Mouse (Mus musculus): ENCODE data around the gene Rab6b. TPM values are rescaled to one million over a fixed set of nuclear protein-coding genes. Genes with fewer than 3 reads are reported as not detected.

Rab6b gene
- polyA plus RNA-seq, 1 experiment, result 23.3 TPM

DNA sequence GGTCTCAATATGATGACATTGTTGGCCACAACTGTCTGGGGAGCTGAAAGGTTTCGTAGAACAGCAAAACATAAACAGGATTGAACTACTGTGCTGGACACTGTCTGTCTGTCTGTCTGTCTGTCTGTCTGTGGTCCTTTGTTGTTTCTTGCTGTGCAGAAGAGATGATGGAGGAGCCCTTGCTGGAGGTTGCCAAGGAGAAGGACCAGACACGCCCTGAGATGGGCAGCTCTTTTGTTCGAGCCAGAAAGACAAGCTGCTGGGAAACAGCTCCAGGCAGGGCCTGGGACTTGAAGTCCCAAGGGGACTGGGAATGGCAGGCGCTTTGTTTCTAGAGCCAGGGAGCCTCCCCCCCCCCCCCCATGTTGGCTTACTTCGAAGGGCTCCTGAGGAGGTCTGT, 5.9 kb downstream of the Rab6b start:
- H3K27me3 ChIP-seq (ENCODE audit: control insufficient read depth, insufficient read depth, low read length, poor library complexity, severe bottlenecking), result no peaks in the 10 kb centered on the region
- no peak overlapping the region for H3K9ac ChIP-seq (ENCODE audit: low read depth, poor library complexity, severe bottlenecking)
- no peak overlapping the region for H3K4me3 ChIP-seq (ENCODE audit: low read depth, low read length)
- TF ChIP-seq CTCF (IDR thresholded peaks at IDR 0.05; ENCODE audit: low read depth, low read length) (no peak), EP300 (IDR thresholded peaks at IDR 0.05; ENCODE audit: insufficient read depth, low read depth, low read length) (no peak), POLR2A (IDR thresholded peaks at IDR 0.05; ENCODE audit: insufficient read depth, low read length) (no peak)
- peaks cover 2% of the 10 kb centered on the region for H3K4me1 ChIP-seq (ENCODE audit: control insufficient read depth, insufficient read depth, low read length)
- no peaks in the 10 kb centered on the region for H3K36me3 ChIP-seq (ENCODE audit: control insufficient read depth, insufficient read depth, low read length, poor library complexity, severe bottlenecking)
- no peak overlapping the region for H3K27ac ChIP-seq (ENCODE audit: insufficient read depth, low read length)
- no peaks in the 10 kb centered on the region for H3K9me3 ChIP-seq (replicated peaks; ENCODE audit: control insufficient read depth, insufficient read depth, low read length, poor library complexity, severe bottlenecking)

DNA sequence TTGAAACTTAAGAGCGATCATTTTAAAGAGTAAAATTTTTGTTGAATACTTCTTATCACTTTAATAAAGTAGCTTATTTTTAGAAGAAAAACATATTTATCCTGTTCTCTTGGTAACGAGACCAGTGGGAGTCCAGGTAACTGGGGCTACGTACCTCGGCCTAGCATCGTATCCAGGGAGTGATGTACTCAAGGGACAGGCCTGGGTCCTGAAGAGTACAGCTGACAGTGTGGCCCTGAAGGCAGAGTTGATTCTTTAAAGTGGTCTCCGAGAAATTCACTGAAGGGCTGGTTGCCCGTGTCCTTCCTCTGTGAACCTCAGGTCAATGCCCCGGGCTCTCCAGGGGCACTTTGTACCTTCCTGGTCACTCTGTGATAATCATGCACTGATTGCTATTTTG, 6.4 kb downstream of the Rab6b start:
- no peak for TF ChIP-seq POLR2A (IDR thresholded peaks at IDR 0.05; ENCODE audit: insufficient read depth, low read length)
- no peak for TF ChIP-seq CTCF (IDR thresholded peaks at IDR 0.05; ENCODE audit: low read depth, low read length)
- TF ChIP-seq EP300 (IDR thresholded peaks at IDR 0.05; ENCODE audit: insufficient read depth, low read depth, low read length), result no peak
- Histone ChIP-seq H3K27me3 (ENCODE audit: control insufficient read depth, insufficient read depth, low read length, poor library complexity, severe bottlenecking) (no peaks in the 10 kb centered on the region), H3K4me3 (ENCODE audit: low read depth, low read length) (no peak overlapping the region), H3K9me3 (replicated peaks; ENCODE audit: control insufficient read depth, insufficient read depth, low read length, poor library complexity, severe bottlenecking) (no peaks in the 10 kb centered on the region), H3K4me1 (ENCODE audit: control insufficient read depth, insufficient read depth, low read length) (peaks cover 2% of the 10 kb centered on the region), H3K36me3 (ENCODE audit: control insufficient read depth, insufficient read depth, low read length, poor library complexity, severe bottlenecking) (no peaks in the 10 kb centered on the region), H3K27ac (ENCODE audit: insufficient read depth, low read length) (no peak overlapping the region), H3K9ac (ENCODE audit: low read depth, poor library complexity, severe bottlenecking) (no peak overlapping the region)

DNA sequence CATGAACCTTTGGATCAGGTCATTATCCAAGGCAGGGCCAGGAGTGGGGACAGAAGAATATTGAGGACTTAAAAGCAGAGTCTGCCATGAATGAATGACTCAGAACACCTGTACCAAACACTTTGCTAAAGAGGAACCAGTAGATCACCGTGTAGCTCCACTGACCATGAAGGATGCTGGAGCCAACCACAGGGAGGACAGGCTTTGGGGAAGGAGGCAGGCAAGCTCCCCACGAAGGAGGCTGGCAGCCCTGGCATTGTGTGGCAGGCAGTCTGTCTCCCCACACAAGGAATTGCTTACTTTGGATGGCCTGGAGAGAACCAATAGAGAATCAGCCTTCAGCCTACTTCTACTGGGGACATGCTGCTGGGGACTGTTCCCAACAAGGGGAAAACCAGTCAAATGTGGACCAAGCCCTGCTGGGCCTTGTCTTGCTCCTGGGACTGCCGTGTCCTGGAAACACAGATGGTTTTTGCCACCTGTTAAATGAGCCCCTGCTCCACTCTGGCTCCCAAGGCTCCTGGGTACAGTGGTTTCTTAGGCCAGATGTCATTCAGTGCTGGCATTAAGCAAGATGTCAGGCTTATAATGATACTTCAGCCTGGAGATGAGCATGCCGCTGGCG, 7.2 kb downstream of the Rab6b start:
- Histone ChIP-seq H3K9ac (ENCODE audit: low read depth, poor library complexity, severe bottlenecking) (no peak overlapping the region), H3K36me3 (ENCODE audit: control insufficient read depth, insufficient read depth, low read length, poor library complexity, severe bottlenecking) (no peaks in the 10 kb centered on the region), H3K27me3 (ENCODE audit: control insufficient read depth, insufficient read depth, low read length, poor library complexity, severe bottlenecking) (no peaks in the 10 kb centered on the region), H3K4me3 (ENCODE audit: low read depth, low read length) (no peak overlapping the region), H3K9me3 (replicated peaks; ENCODE audit: control insufficient read depth, insufficient read depth, low read length, poor library complexity, severe bottlenecking) (no peaks in the 10 kb centered on the region), H3K27ac (ENCODE audit: insufficient read depth, low read length) (no peak overlapping the region), H3K4me1 (ENCODE audit: control insufficient read depth, insufficient read depth, low read length) (no peaks in the 10 kb centered on the region)
- TF ChIP-seq CTCF (IDR thresholded peaks at IDR 0.05; ENCODE audit: low read depth, low read length), result no peak
- no peak for TF ChIP-seq POLR2A (IDR thresholded peaks at IDR 0.05; ENCODE audit: insufficient read depth, low read length)
- TF ChIP-seq EP300 (IDR thresholded peaks at IDR 0.05; ENCODE audit: insufficient read depth, low read depth, low read length), result no peak

DNA sequence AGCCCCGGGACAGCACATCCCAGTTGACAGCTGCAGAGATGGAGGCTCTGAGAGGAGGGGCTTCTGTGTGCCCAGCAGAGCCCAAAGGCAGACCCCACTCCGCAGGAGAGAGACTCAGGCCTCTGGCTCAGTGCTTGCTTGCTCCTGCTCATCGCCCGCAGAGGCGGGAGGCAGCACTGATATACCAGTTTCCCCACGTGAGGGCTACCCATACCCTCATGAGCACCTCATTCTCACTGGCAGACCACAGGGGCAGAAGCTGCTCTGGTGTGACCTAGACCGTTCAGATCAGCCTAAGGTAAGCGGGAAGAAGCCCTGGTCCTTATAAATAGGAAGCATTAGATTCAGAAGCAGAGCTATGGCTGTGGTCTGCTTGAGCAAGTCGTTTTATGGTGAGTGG, 8.2 kb downstream of the Rab6b start:
- H3K27me3 ChIP-seq (ENCODE audit: control insufficient read depth, insufficient read depth, low read length, poor library complexity, severe bottlenecking), result no peaks in the 10 kb centered on the region
- no peaks in the 10 kb centered on the region for H3K9me3 ChIP-seq (replicated peaks; ENCODE audit: control insufficient read depth, insufficient read depth, low read length, poor library complexity, severe bottlenecking)
- H3K4me1 ChIP-seq (ENCODE audit: control insufficient read depth, insufficient read depth, low read length), result no peaks in the 10 kb centered on the region
- H3K9ac ChIP-seq (ENCODE audit: low read depth, poor library complexity, severe bottlenecking), result no peak overlapping the region
- H3K4me3 ChIP-seq (ENCODE audit: low read depth, low read length), result no peak overlapping the region
- no peak overlapping the region for H3K27ac ChIP-seq (ENCODE audit: insufficient read depth, low read length)
- no peaks in the 10 kb centered on the region for H3K36me3 ChIP-seq (ENCODE audit: control insufficient read depth, insufficient read depth, low read length, poor library complexity, severe bottlenecking)
- TF ChIP-seq CTCF (IDR thresholded peaks at IDR 0.05; ENCODE audit: low read depth, low read length) (no peak), POLR2A (IDR thresholded peaks at IDR 0.05; ENCODE audit: insufficient read depth, low read length) (no peak), EP300 (IDR thresholded peaks at IDR 0.05; ENCODE audit: insufficient read depth, low read depth, low read length) (no peak)

DNA sequence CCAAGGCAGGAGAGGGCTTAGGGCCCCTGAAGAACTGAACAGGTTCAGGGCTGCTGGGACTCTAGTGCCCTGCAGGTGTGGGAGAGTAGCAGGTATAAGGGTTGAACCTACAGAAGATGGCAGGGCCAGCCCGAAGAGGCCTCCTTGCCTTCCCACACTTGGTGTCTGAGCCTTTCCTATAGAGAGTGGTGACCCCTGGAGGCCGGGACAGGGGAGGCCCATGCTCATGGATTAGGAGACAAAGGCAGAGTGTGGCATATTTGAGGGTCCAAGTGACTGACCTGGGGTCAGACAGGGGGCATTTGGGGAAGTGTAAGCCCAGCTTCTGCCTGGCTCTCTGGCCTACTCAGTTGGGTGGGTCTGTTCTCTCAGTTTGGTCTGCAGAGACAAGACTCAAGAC, 8.6 kb downstream of the Rab6b start:
- TF ChIP-seq CTCF (IDR thresholded peaks at IDR 0.05; ENCODE audit: low read depth, low read length) (peak; percentile 31), POLR2A (IDR thresholded peaks at IDR 0.05; ENCODE audit: insufficient read depth, low read length) (no peak)
- H3K9me3 ChIP-seq (replicated peaks; ENCODE audit: control insufficient read depth, insufficient read depth, low read length, poor library complexity, severe bottlenecking), result no peaks in the 10 kb centered on the region
- no peaks in the 10 kb centered on the region for H3K27me3 ChIP-seq (ENCODE audit: control insufficient read depth, insufficient read depth, low read length, poor library complexity, severe bottlenecking)
- H3K9ac ChIP-seq (ENCODE audit: low read depth, poor library complexity, severe bottlenecking), result no peak overlapping the region
- no peaks in the 10 kb centered on the region for H3K4me1 ChIP-seq (ENCODE audit: control insufficient read depth, insufficient read depth, low read length)
- no peak overlapping the region for H3K4me3 ChIP-seq (ENCODE audit: low read depth, low read length)
- no peaks in the 10 kb centered on the region for H3K36me3 ChIP-seq (ENCODE audit: control insufficient read depth, insufficient read depth, low read length, poor library complexity, severe bottlenecking)
- no peak overlapping the region for H3K27ac ChIP-seq (ENCODE audit: insufficient read depth, low read length)

DNA sequence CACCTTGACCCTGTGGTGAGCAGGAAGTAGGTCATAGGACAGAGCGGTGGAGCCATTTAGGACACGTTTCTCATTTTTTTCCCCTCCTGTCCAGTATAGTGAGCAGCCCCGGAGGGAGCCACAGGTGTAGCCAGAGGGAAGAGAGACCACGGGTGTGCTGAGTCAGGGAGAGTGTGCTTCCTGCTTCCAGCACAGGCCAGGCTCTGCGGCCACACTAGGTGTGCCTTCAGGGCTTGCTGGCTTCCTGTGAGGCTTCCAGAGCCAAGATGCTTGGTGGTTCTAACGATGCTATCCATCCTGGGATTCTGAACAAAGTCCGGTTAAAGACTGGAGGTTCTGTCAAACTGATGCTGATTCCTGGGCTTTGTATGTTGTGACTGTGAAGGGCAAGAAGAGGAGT, 10.0 kb downstream of the Rab6b start:
- Histone ChIP-seq H3K9me3 (replicated peaks; ENCODE audit: control insufficient read depth, insufficient read depth, low read length, poor library complexity, severe bottlenecking) (no peaks in the 10 kb centered on the region), H3K4me3 (ENCODE audit: low read depth, low read length) (no peak overlapping the region), H3K36me3 (ENCODE audit: control insufficient read depth, insufficient read depth, low read length, poor library complexity, severe bottlenecking) (no peaks in the 10 kb centered on the region), H3K27ac (ENCODE audit: insufficient read depth, low read length) (no peak overlapping the region), H3K9ac (ENCODE audit: low read depth, poor library complexity, severe bottlenecking) (no peak overlapping the region), H3K4me1 (ENCODE audit: control insufficient read depth, insufficient read depth, low read length) (no peaks in the 10 kb centered on the region), H3K27me3 (ENCODE audit: control insufficient read depth, insufficient read depth, low read length, poor library complexity, severe bottlenecking) (no peaks in the 10 kb centered on the region)
- TF ChIP-seq CTCF (IDR thresholded peaks at IDR 0.05; ENCODE audit: low read depth, low read length) (no peak), POLR2A (IDR thresholded peaks at IDR 0.05; ENCODE audit: insufficient read depth, low read length) (no peak), EP300 (IDR thresholded peaks at IDR 0.05; ENCODE audit: insufficient read depth, low read depth, low read length) (no peak)
